Mouse (Mus musculus) liver, adult 2 months (tissue): ENCODE data around the gene Zrsr1. TPM values are rescaled to one million over a fixed set of nuclear protein-coding genes. Genes with fewer than 3 reads are reported as not detected.

Source experiments
- DNase-seq: peaks from one replicate; pipeline ENCODE4 v3.0.0-alpha.2; 2011; ENCODE audit warnings: low read depth, low spot score; ENCODE audit errors: extremely low read depth
- H3K27ac ChIP-seq: fragments of 200-500 bp; replicated peaks from 2 replicates; pipeline ENCODE4 v1.5.1; 2012; ENCODE audit warnings: low read depth, mild to moderate bottlenecking, control low read depth, inconsistent platforms, low read length; ENCODE audit not compliant: insufficient read depth
- H3K27me3 ChIP-seq: fragments of 200-500 bp; 2 replicates; pipeline ENCODE4 v1.6.1; 2012; ENCODE audit warnings: mild to moderate bottlenecking, moderate library complexity, low read length, inconsistent platforms; ENCODE audit not compliant: control insufficient read depth, insufficient read depth
- H3K36me3 ChIP-seq: fragments of 200-500 bp; 2 replicates; pipeline ENCODE4 v1.6.1; 2012; ENCODE audit warnings: low read length, inconsistent platforms; ENCODE audit not compliant: control insufficient read depth, insufficient read depth
- H3K4me1 ChIP-seq: fragments of 200-500 bp; 2 replicates; pipeline ENCODE4 v1.6.1; 2011; ENCODE audit warnings: low read length; ENCODE audit not compliant: control insufficient read depth, insufficient read depth
- H3K4me3 ChIP-seq: fragments of 200-500 bp; 2 replicates; pipeline ENCODE4 v1.5.1; 2011; ENCODE audit warnings: low read depth, mild to moderate bottlenecking, control low read depth, low read length, moderate library complexity; ENCODE audit not compliant: insufficient read depth
- H3K79me2 ChIP-seq: fragments of 200-500 bp; 2 replicates; pipeline ENCODE4 v1.6.1; 2012; ENCODE audit warnings: inconsistent platforms, mild to moderate bottlenecking, low read length, moderate library complexity; ENCODE audit not compliant: control insufficient read depth, insufficient read depth
- H3K9ac ChIP-seq: fragments of 200-500 bp; 2 replicates; pipeline ENCODE4 v1.6.1; 2012; ENCODE audit warnings: low read depth, mild to moderate bottlenecking, control low read depth, inconsistent platforms, low read length
- CTCF ChIP-seq: fragments of 200-500 bp; IDR thresholded peaks from 2 replicates; pipeline ENCODE4 v1.5.1; 2011; ENCODE audit warnings: low read depth, low read length, control low read depth
- POLR2A ChIP-seq: fragments of 200-500 bp; IDR thresholded peaks from 2 replicates; pipeline ENCODE4 v1.6.1; 2011; ENCODE audit warnings: low read length, control low read depth; ENCODE audit not compliant: insufficient read depth; ENCODE audit errors: extremely low read depth
- WGBS: fragments of 180-500 bp; shearing (Covaris S2); methylation state at CpG from one replicate; pipeline ENCODE4 v1.1.7; 2018; 5-methylcytosine and 5-hydroxymethylcytosine counted together
- polyA plus RNA-seq: library from polyadenylated mRNA; depleted of rRNA; stranded (reverse); fragments of >200 nt; gene quantifications from 2 replicates; pipeline ENCODE4 v1.2.3, GENCODE M21; 2012; rRNA removed
- total RNA-seq: library from RNA; depleted of rRNA; stranded (reverse); fragments of >200 nt; gene quantifications from 2 replicates; pipeline ENCODE4 v1.2.3, GENCODE M21; 2014; rRNA removed

Gene Zrsr1
- total and polyA plus RNA-seq, 2 experiments: 4.9 to 6.8 TPM

- no peak for DNase-seq
- Histone ChIP-seq H3K4me1 (no peaks in the 10 kb centered on the region), H3K36me3 (peaks cover 2% of the 10 kb centered on the region; the same call in 1 of the 2 replicates), H3K79me2 (no peaks in the 10 kb centered on the region), H3K27me3 (no peaks in the 10 kb centered on the region), H3K9ac (no peak overlapping the region), H3K4me3 (no peak overlapping the region), H3K27ac (no peak overlapping the region)
- no peak for TF ChIP-seq CTCF
- WGBS: 82% methylated on average over 2 of the region's 2 CpGs
These were observed 51.4 kb downstream of the Zrsr1 start for GRCm38 (mm10) chr11:23023155-23023554.

GRCm38 (mm10) chr11:23024169-23024568 is 52.4 kb downstream of the Zrsr1 start:
- Histone ChIP-seq H3K36me3 (no peaks in the 10 kb centered on the region), H3K4me3 (no peak overlapping the region), H3K4me1 (no peaks in the 10 kb centered on the region), H3K79me2 (no peaks in the 10 kb centered on the region), H3K27ac (no peak overlapping the region), H3K27me3 (no peaks in the 10 kb centered on the region), H3K9ac (no peak overlapping the region)
- DNase-seq: no peak
- 85% methylated on average over 3 of the region's 3 CpGs for WGBS
- TF ChIP-seq POLR2A (no peak), CTCF (no peak)

Other genes starting within 250 kb of the Zrsr1 start
- 8.1 and 8.5 TPM in 2 replicates for gene B3gnt2, start 111.0 kb upstream of the Zrsr1 start, total RNA-seq
- 5.6 and 6.2 TPM in 2 replicates for gene B3gnt2, start 111.0 kb upstream of the Zrsr1 start, polyA plus RNA-seq
- 12.4 and 13.0 TPM in 2 replicates for gene Gm28048, start 10.1 kb downstream of the Zrsr1 start, total RNA-seq
- gene Gm28048, start 10.1 kb downstream of the Zrsr1 start, polyA plus RNA-seq: not detected in 2 replicates
- gene Commd1, start 10.4 kb downstream of the Zrsr1 start, total RNA-seq: 42.4 and 53.5 TPM in 2 replicates
- gene Commd1, start 10.4 kb downstream of the Zrsr1 start, polyA plus RNA-seq: 15.9 and 18.5 TPM in 2 replicates
- 86.8 and 92.2 TPM in 2 replicates for gene Cct4, start 18.5 kb downstream of the Zrsr1 start, total RNA-seq
- 89.2 and 136 TPM in 2 replicates for gene Cct4, start 18.5 kb downstream of the Zrsr1 start, polyA plus RNA-seq
- 1.9 and 3.8 TPM in 2 replicates for gene Fam161a, start 35.5 kb downstream of the Zrsr1 start, total RNA-seq
- 0.95 and 1.0 TPM in 2 replicates for gene Fam161a, start 35.5 kb downstream of the Zrsr1 start, polyA plus RNA-seq